Comparison of ENCODE assay signal across 10 mouse cellular contexts in the genomic region with DNA sequence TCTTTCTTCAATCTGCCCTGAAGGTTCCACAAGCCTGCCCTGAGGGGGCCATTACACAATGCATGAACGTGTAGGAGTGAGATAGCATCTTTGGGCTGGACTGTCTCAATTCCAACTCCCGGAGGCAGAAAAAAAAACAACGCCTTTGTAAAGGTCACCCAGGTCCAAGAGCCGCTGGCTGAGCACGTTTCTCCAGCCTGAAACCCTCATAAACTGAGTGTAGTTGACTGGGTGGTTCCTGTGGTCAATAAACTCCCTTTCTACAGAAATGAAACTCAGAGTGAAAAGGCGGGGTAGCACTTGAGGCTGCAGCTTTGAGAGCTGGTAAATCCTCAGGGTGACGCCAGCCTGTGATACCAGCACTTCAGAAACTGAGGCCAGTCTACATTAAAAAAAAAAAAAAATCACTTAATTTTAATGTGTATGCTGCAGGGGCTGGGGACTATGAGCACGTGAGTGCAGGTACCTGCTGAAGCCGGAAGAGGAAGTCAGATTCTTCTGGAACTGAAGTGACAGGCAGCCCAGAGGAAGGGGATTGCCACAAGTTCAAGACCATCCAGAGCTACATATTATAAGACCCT. TPM values are rescaled to one million over a fixed set of nuclear protein-coding genes. Genes with fewer than 3 reads are reported as not detected.
A peak's percentile ranks its signal among the peaks of the same experiment; 100 is the strongest.
DNase-seq lines count a peak whose midpoint lies in the region; ATAC-seq and TF ChIP-seq lines count a peak whose summit lies in the region.
"Had no signal": no experiment of that assay in that cellular context is flagged by ENCODE, and none has a peak within 500 bp of the region (broad histone marks: within the 10 kb centered on the region; RNA-seq: fewer than 3 reads in every experiment).

No protein-coding gene starts in this region.

- peak; percentile 39 to 41 for DNase-seq in heart, adult 9 months (ENCODE audit: low spot score in 2 of 2)
- no peak for DNase-seq in heart, postnatal 4 days
- peak; percentile 50 for DNase-seq in urinary bladder, postnatal 14 days (ENCODE audit: low spot score)
- no peak for DNase-seq in urinary bladder, postnatal 4 days (ENCODE audit: low spot score in 2 of 2)
- DNase-seq in midbrain, embryonic 14.5 days: no peak
- no peak for DNase-seq in gastrocnemius, postnatal 14 days
- DNase-seq: thymus, adult 18-20 months had no signal

- 0 out of 2 replicates have a peak, but pooled peaks have one; percentile 5 for ATAC-seq in intestine, postnatal 0 days
- no peak for ATAC-seq in stomach, embryonic 16.5 days (ENCODE audit: insufficient read depth, low FRiP score)
- ATAC-seq in midbrain, embryonic 14.5 days (ENCODE audit: low FRiP score, low TSS enrichment): no peak
- ATAC-seq: forebrain, embryonic 16.5 days had no signal

- no peak for TF ChIP-seq CTCF in intestine, postnatal 0 days (IDR thresholded peaks at IDR 0.05; ENCODE audit: low read depth)

- H3K27ac ChIP-seq in intestine, postnatal 0 days (ENCODE audit: low read depth, low read length): peak overlapping the region; percentile 58
- H3K27ac ChIP-seq in stomach, embryonic 16.5 days (ENCODE audit: low read length): peak overlapping the region; percentile 21
- no peak overlapping the region for H3K27ac ChIP-seq in midbrain, embryonic 14.5 days (replicated peaks; ENCODE audit: low read depth, low read length)

- no peaks in the 10 kb centered on the region for H3K27me3 ChIP-seq in intestine, postnatal 0 days (replicated peaks; ENCODE audit: control insufficient read depth, insufficient read depth, low read length)
- H3K27me3 ChIP-seq in stomach, embryonic 16.5 days (ENCODE audit: control insufficient read depth, insufficient read depth, low read length): no peaks in the 10 kb centered on the region
- no peaks in the 10 kb centered on the region for H3K27me3 ChIP-seq in midbrain, embryonic 14.5 days (ENCODE audit: control insufficient read depth, insufficient read depth, low read length)

- 33% methylated on average over 9 of the region's 9 CpGs for WGBS in intestine, postnatal 0 days
- 36% methylated on average over 9 of the region's 9 CpGs for WGBS in stomach, embryonic 16.5 days
- WGBS in midbrain, embryonic 14.5 days: 70% methylated on average over 9 of the region's 9 CpGs

- H3K4me3 ChIP-seq in intestine, postnatal 0 days (ENCODE audit: low read depth, low read length): no peak overlapping the region
- no peak overlapping the region for H3K4me3 ChIP-seq in stomach, embryonic 16.5 days (replicated peaks; ENCODE audit: low read length)
- H3K4me3 ChIP-seq in midbrain, embryonic 14.5 days (replicated peaks; ENCODE audit: low read depth, low read length): no peak overlapping the region

- H3K4me2 ChIP-seq in intestine, postnatal 0 days (replicated peaks; ENCODE audit: low read depth): no peak overlapping the region
- no peak overlapping the region for H3K4me2 ChIP-seq in stomach, embryonic 16.5 days (ENCODE audit: low read depth, low read length)
- no peak overlapping the region for H3K4me2 ChIP-seq in midbrain, embryonic 14.5 days (ENCODE audit: low read length)

- no peaks in the 10 kb centered on the region for H3K36me3 ChIP-seq in intestine, postnatal 0 days (ENCODE audit: control insufficient read depth, insufficient read depth)
- H3K36me3 ChIP-seq in stomach, embryonic 16.5 days (ENCODE audit: control insufficient read depth, insufficient read depth, low read length): no peaks in the 10 kb centered on the region
- H3K36me3 ChIP-seq in midbrain, embryonic 14.5 days (ENCODE audit: control insufficient read depth, insufficient read depth, low read length): no peaks in the 10 kb centered on the region

- intact Hi-C loops in gastrocnemius, postnatal 14 days (cut with DNase I; ENCODE audit: low total_unique reads): no loop called here

- H3K9ac ChIP-seq in intestine, postnatal 0 days (ENCODE audit: low read depth, low read length): 0 out of 2 replicates have a peak overlapping the region, but pooled peaks have one; percentile 8
- no peak overlapping the region for H3K9ac ChIP-seq in stomach, embryonic 16.5 days (ENCODE audit: low read length)
- no peak overlapping the region; the same call in 1 of the 2 replicates for H3K9ac ChIP-seq in midbrain, embryonic 14.5 days (replicated peaks; ENCODE audit: low read length)

- peaks cover 5% of the 10 kb centered on the region; the same call in 1 of the 2 replicates for H3K4me1 ChIP-seq in intestine, postnatal 0 days (replicated peaks; ENCODE audit: control insufficient read depth, insufficient read depth, low read length)
- peaks cover 5% of the 10 kb centered on the region for H3K4me1 ChIP-seq in stomach, embryonic 16.5 days (ENCODE audit: control insufficient read depth, insufficient read depth, low read length)
- H3K4me1 ChIP-seq in midbrain, embryonic 14.5 days (ENCODE audit: control insufficient read depth, insufficient read depth, low read length): 0 out of 2 replicates have a peak, but pooled peaks cover 5% of the 10 kb centered on the region

- no peaks in the 10 kb centered on the region for H3K9me3 ChIP-seq in intestine, postnatal 0 days (ENCODE audit: control insufficient read depth)
- H3K9me3 ChIP-seq in stomach, embryonic 16.5 days (replicated peaks; ENCODE audit: control insufficient read depth, low read length): no peaks in the 10 kb centered on the region
- no peaks in the 10 kb centered on the region for H3K9me3 ChIP-seq in midbrain, embryonic 14.5 days (ENCODE audit: control insufficient read depth, low read length)

RNA-seq across cellular contexts. Expression of a gene that starts 2.5 kb away (rescaled TPM):
- 10 to 100 TPM; 30.3 to 33.9 TPM for total RNA-seq in heart, postnatal 4 days (2021)
- 22.4 and 26.6 TPM in 2 replicates for polyA plus RNA-seq in intestine, postnatal 0 days (2015; fragmentation: Nextera tagmentation; extraction: Ambion mirVana)
- polyA plus RNA-seq in stomach, embryonic 16.5 days (2015; fragmentation: Nextera tagmentation; extraction: Ambion mirVana): 7.0 and 7.5 TPM in 2 replicates
- polyA plus RNA-seq in midbrain, embryonic 14.5 days (2014; fragmentation: Nextera tagmentation; extraction: Ambion mirVana): 16.2 and 20.4 TPM in 2 replicates
- total RNA-seq in gastrocnemius, postnatal 14 days (2021): 10 to 100 TPM; 15.0 to 17.6 TPM

Comparison
In these comparisons a context has a peak if more than half of its experiments do, and no peak if none do; other contexts are left out.
1. DNase-seq: peak in heart, adult 9 months (2 of 2) and urinary bladder, postnatal 14 days (single experiment); none in heart, postnatal 4 days (single experiment), urinary bladder, postnatal 4 days (0 of 2), midbrain, embryonic 14.5 days (single experiment) and gastrocnemius, postnatal 14 days (single experiment).